In genomic region chr14:21073981-21074380, GRCm38 (mm10) we compare ENCODE assay signal across 19 mouse cellular contexts. TPM values are rescaled to one million over a fixed set of nuclear protein-coding genes. Genes with fewer than 3 reads are reported as not detected.
DNase-seq lines count a peak whose midpoint lies in the region; ATAC-seq and TF ChIP-seq lines count a peak whose summit lies in the region.
"Had no signal": no experiment of that assay in that cellular context is flagged by ENCODE, and none has a peak within 500 bp of the region (broad histone marks: within the 10 kb centered on the region; RNA-seq: fewer than 3 reads in every experiment).

No protein-coding gene starts in this region.

- peak overlapping the region; percentile 46 for H3K27ac ChIP-seq in heart, embryonic 15.5 days
- peak overlapping the region; percentile 96 for H3K27ac ChIP-seq in liver, embryonic 16.5 days (ENCODE audit: low read length)
- H3K27ac ChIP-seq in intestine, postnatal 0 days (ENCODE audit: low read depth, low read length) = no peak overlapping the region; the same call in 1 of the 2 replicates
- H3K27ac ChIP-seq: embryonic facial prominence, embryonic 15.5 days; hindbrain, embryonic 13.5 days; limb, embryonic 12.5 days had no signal

- H3K9me3 ChIP-seq in heart, embryonic 15.5 days (replicated peaks) = no peaks in the 10 kb centered on the region
- H3K9me3 ChIP-seq in liver, embryonic 16.5 days (replicated peaks; ENCODE audit: control insufficient read depth, low read length) = no peaks in the 10 kb centered on the region
- H3K9me3 ChIP-seq in intestine, postnatal 0 days (ENCODE audit: control insufficient read depth) = no peaks in the 10 kb centered on the region
- H3K9me3 ChIP-seq: embryonic facial prominence, embryonic 15.5 days; hindbrain, embryonic 13.5 days; intestine, embryonic 15.5 days; limb, embryonic 12.5 days had no signal

- no peaks in the 10 kb centered on the region for H3K36me3 ChIP-seq in heart, embryonic 15.5 days
- H3K36me3 ChIP-seq in liver, embryonic 16.5 days (ENCODE audit: control insufficient read depth, insufficient read depth) = no peaks in the 10 kb centered on the region
- H3K36me3 ChIP-seq in intestine, postnatal 0 days (ENCODE audit: control insufficient read depth, insufficient read depth) = no peaks in the 10 kb centered on the region
- H3K36me3 ChIP-seq: embryonic facial prominence, embryonic 15.5 days; hindbrain, embryonic 13.5 days; intestine, embryonic 15.5 days; limb, embryonic 12.5 days had no signal

- ATAC-seq in heart, embryonic 15.5 days (replicated peaks; ENCODE audit: insufficient number of reproducible peaks, insufficient read depth, low FRiP score, low read depth) = no peak
- ATAC-seq in common myeloid progenitor, adult 5-6 weeks (replicated peaks; ENCODE audit: low read depth, poor library complexity, severe bottlenecking) = peak; percentile 7; the same call in 1 of the 2 replicates
- ATAC-seq in liver, embryonic 16.5 days (ENCODE audit: low read depth) = peak; percentile 36
- ATAC-seq in intestine, postnatal 0 days = no peak
- no peak for ATAC-seq in cerebellum, adult (ENCODE audit: insufficient number of reproducible peaks, low FRiP score, low TSS enrichment)
- ATAC-seq: activated CD4-positive, CD25-positive, alpha-beta regulatory T cell, adult 4 months; forebrain, embryonic 16.5 days; intestine, embryonic 15.5 days had no signal

- TF ChIP-seq CTCF in intestine, postnatal 0 days (IDR thresholded peaks at IDR 0.05; ENCODE audit: low read depth) = no peak

- H3K27me3 ChIP-seq in heart, embryonic 15.5 days = no peaks in the 10 kb centered on the region
- H3K27me3 ChIP-seq in liver, embryonic 16.5 days (ENCODE audit: control insufficient read depth, insufficient read depth, low read depth, low read length) = no peaks in the 10 kb centered on the region
- H3K27me3 ChIP-seq in intestine, postnatal 0 days (replicated peaks; ENCODE audit: control insufficient read depth, insufficient read depth, low read length) = no peaks in the 10 kb centered on the region
- H3K27me3 ChIP-seq: embryonic facial prominence, embryonic 15.5 days; hindbrain, embryonic 13.5 days; intestine, embryonic 15.5 days; limb, embryonic 12.5 days had no signal

- H3K4me2 ChIP-seq in heart, embryonic 15.5 days = 0 out of 2 replicates have a peak overlapping the region, but pooled peaks have one; percentile 3
- peak overlapping the region; percentile 90 for H3K4me2 ChIP-seq in liver, embryonic 16.5 days (ENCODE audit: low read depth, low read length)
- H3K4me2 ChIP-seq in intestine, postnatal 0 days (replicated peaks; ENCODE audit: low read depth) = no peak overlapping the region
- H3K4me2 ChIP-seq: embryonic facial prominence, embryonic 15.5 days; hindbrain, embryonic 13.5 days; limb, embryonic 12.5 days had no signal

- no peak overlapping the region for H3K4me3 ChIP-seq in heart, embryonic 15.5 days
- H3K4me3 ChIP-seq in liver, embryonic 16.5 days (ENCODE audit: low read depth, low read length) = peak overlapping the region; percentile 84
- H3K4me3 ChIP-seq in intestine, postnatal 0 days (ENCODE audit: low read depth, low read length) = no peak overlapping the region
- H3K4me3 ChIP-seq: embryonic facial prominence, embryonic 15.5 days; hindbrain, embryonic 13.5 days; intestine, embryonic 15.5 days; limb, embryonic 12.5 days had no signal

- peaks cover 33% of the 10 kb centered on the region for H3K4me1 ChIP-seq in heart, embryonic 15.5 days (replicated peaks)
- H3K4me1 ChIP-seq in liver, embryonic 16.5 days (ENCODE audit: control insufficient read depth, low read depth, low read length) = peaks cover 34% of the 10 kb centered on the region
- 0 out of 2 replicates have a peak, but pooled peaks cover 4% of the 10 kb centered on the region for H3K4me1 ChIP-seq in intestine, postnatal 0 days (replicated peaks; ENCODE audit: control insufficient read depth, insufficient read depth, low read length)

- WGBS in heart, embryonic 15.5 days = 23% methylated on average over 3 of the region's 3 CpGs
- WGBS in liver, embryonic 16.5 days (ENCODE audit: insufficient replicate concordance) = 12% methylated on average over 3 of the region's 3 CpGs
- WGBS in intestine, postnatal 0 days = 43% methylated on average over 3 of the region's 3 CpGs

- peak; percentile 26 for DNase-seq in embryo, embryonic 10 days (ENCODE audit: low spot score)
- no peak for DNase-seq in embryo, embryonic 11 days
- no peak for DNase-seq in heart, adult 9 months (ENCODE audit: low spot score in 2 of 2)
- DNase-seq: cerebellum, adult 11 months; lung, postnatal 36 days; midbrain, embryonic 14.5 days; right cerebral cortex, postnatal 14 days; thymus, postnatal 36 days had no signal

- H3K9ac ChIP-seq in heart, embryonic 15.5 days = no peak overlapping the region
- H3K9ac ChIP-seq in liver, embryonic 16.5 days (ENCODE audit: low read depth, low read length) = peak overlapping the region; percentile 88; the same call in 1 of the 2 replicates
- no peak overlapping the region for H3K9ac ChIP-seq in intestine, postnatal 0 days (ENCODE audit: low read depth, low read length)
- H3K9ac ChIP-seq: embryonic facial prominence, embryonic 15.5 days; hindbrain, embryonic 13.5 days; intestine, embryonic 15.5 days; limb, embryonic 12.5 days had no signal

RNA-seq across cellular contexts. Expression of gene Adk, which starts 21.6 kb away (rescaled TPM):
- polyA plus RNA-seq in heart, embryonic 15.5 days (2015; fragmentation: Nextera tagmentation; extraction: Ambion mirVana) = 184 and 223 TPM in 2 replicates
- total RNA-seq in common myeloid progenitor, adult 5-6 weeks (2017) = 90.6 and 197 TPM in 2 replicates
- polyA plus RNA-seq in liver, embryonic 16.5 days (2015; fragmentation: Nextera tagmentation; extraction: Ambion mirVana) = 224 and 254 TPM in 2 replicates
- 240 and 254 TPM in 2 replicates for polyA plus RNA-seq in intestine, postnatal 0 days (2015; fragmentation: Nextera tagmentation; extraction: Ambion mirVana)

RNA-seq across cellular contexts. Expression of gene Ap3m1, which starts 21.7 kb away (rescaled TPM):
- 53.7 and 54.1 TPM in 2 replicates for polyA plus RNA-seq in heart, embryonic 15.5 days (2015; fragmentation: Nextera tagmentation; extraction: Ambion mirVana)
- 52.1 and 64.5 TPM in 2 replicates for total RNA-seq in common myeloid progenitor, adult 5-6 weeks (2017)
- 31.6 and 33.4 TPM in 2 replicates for polyA plus RNA-seq in liver, embryonic 16.5 days (2015; fragmentation: Nextera tagmentation; extraction: Ambion mirVana)
- 58.8 and 60.0 TPM in 2 replicates for polyA plus RNA-seq in intestine, postnatal 0 days (2015; fragmentation: Nextera tagmentation; extraction: Ambion mirVana)

Comparison
In these comparisons a context has a peak if more than half of its experiments do, and no peak if none do; other contexts are left out.
1. ATAC-seq: peak in common myeloid progenitor, adult 5-6 weeks (single experiment) and liver, embryonic 16.5 days (single experiment); none in heart, embryonic 15.5 days (single experiment), intestine, postnatal 0 days (single experiment) and cerebellum, adult (single experiment).